Mouse (Mus musculus) hindbrain, embryonic 12.5 days (tissue): ENCODE data around the gene Gabre. TPM values are rescaled to one million over a fixed set of nuclear protein-coding genes. Genes with fewer than 3 reads are reported as not detected.

Experiments
- ATAC-seq: fragments of 200-750 bp; cut with Nextera tagmentation; 2 replicates; pipeline ENCODE4 v1.8.0; 2017; ENCODE audit warnings: moderate TSS enrichment; ENCODE audit not compliant: low FRiP score
- H3K27ac ChIP-seq: fragments of 300-500 bp; sonication (generic); 2 replicates; pipeline ENCODE4 v1.5.1; 2016; ENCODE audit warnings: mild to moderate bottlenecking
- H3K27me3 ChIP-seq: fragments of 300-500 bp; sonication (generic); 2 replicates; pipeline ENCODE4 v1.6.1; 2016; ENCODE audit warnings: mild to moderate bottlenecking
- H3K36me3 ChIP-seq: fragments of 300-500 bp; sonication (generic); 2 replicates; pipeline ENCODE4 v1.6.1; 2016; ENCODE audit warnings: mild to moderate bottlenecking
- H3K4me1 ChIP-seq: fragments of 300-500 bp; sonication (generic); 2 replicates; pipeline ENCODE4 v1.6.1; 2016
- H3K4me2 ChIP-seq: fragments of 300-500 bp; sonication (generic); replicated peaks from 2 replicates; pipeline ENCODE4 v1.6.1; 2016; ENCODE audit warnings: mild to moderate bottlenecking
- H3K4me3 ChIP-seq: fragments of 300-500 bp; sonication (generic); 2 replicates; pipeline ENCODE4 v1.5.1; 2016; ENCODE audit warnings: mild to moderate bottlenecking
- H3K9ac ChIP-seq: fragments of 300-500 bp; sonication (generic); 2 replicates; pipeline ENCODE4 v1.6.1; 2016; ENCODE audit warnings: mild to moderate bottlenecking, moderate library complexity
- H3K9me3 ChIP-seq: fragments of 300-500 bp; sonication (generic); replicated peaks from 2 replicates; pipeline ENCODE4 v1.6.1; 2016; ENCODE audit warnings: mild to moderate bottlenecking
- WGBS: fragments of 180-500 bp; shearing (Covaris S2); methylation state at CpG from one replicate; pipeline ENCODE4 v1.1.7; 2016; 5-methylcytosine and 5-hydroxymethylcytosine counted together
- microRNA counts: library from miRNA; unstranded; fragments of <30 nt; microRNA quantifications from one replicate; lab custom pipeline; 2017
- microRNA-seq: library from miRNA; unstranded; fragments of <30 nt; microRNA quantifications from one replicate; pipeline ENCODE4, GENCODE M21; 2017
- polyA plus RNA-seq: library from polyadenylated mRNA; unstranded; fragments of >200 nt; fragmentation: Nextera tagmentation; extraction: Ambion mirVana; gene quantifications from 2 replicates; pipeline ENCODE4 v1.2.1, GENCODE M21; 2016

Gabre gene
- 1.1 and 1.2 TPM in 2 replicates for polyA plus RNA-seq

DNA sequence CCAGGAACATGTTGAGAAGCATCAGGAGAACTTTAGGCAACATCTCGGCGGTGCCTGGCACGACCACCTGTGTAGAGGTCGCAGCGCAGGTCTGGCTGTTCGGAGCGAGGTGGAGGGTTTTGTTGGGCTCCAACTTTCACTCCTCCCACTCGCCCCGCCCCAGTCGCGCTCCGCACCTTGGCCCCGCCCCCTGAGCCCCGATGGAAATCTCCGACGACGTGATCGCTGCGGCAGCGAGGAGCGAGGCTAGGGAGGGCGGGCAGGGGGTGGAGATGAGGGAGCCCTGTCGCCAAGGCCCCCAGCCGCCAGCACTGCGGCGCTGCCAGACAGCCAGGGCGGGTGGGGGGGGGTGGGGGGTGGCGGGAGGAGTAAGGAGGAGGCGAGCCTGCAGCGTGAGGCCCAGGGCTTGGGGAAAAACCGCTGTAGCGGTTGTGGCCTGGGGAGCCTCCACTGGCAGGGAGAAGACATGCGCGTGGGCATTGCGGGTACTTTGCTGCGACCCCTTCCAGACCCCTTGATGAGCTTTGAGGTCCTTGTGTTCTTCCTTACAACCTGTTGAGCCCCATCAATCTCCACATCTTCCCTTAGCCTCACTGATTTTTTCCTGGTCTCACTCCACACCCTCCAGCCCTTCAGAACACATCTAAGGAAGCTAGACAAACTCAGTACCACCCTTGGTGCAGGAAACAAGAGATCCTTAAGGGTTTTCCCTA lies at the start of gene Gabre:
Gene Gabre, minus strand, starts transcription at position 145 of the 713 bp plus-strand sequence.
- no peaks in the 10 kb centered on the region; the same call in 1 of the 2 replicates for H3K9me3 ChIP-seq
- no peak within 1 kb of the TSS for H3K27ac ChIP-seq
- no peaks in the 10 kb centered on the region for H3K4me1 ChIP-seq
- H3K4me2 ChIP-seq = peak within 1 kb of the TSS; percentile 61
- peak; percentile 86 for ATAC-seq
- H3K36me3 ChIP-seq = no peaks in the 10 kb centered on the region
- 21% methylated on average over 17 of the region's 36 CpGs for WGBS
- no peaks in the 10 kb centered on the region for H3K27me3 ChIP-seq
- H3K4me3 ChIP-seq = peak within 1 kb of the TSS; percentile 43
- peak within 1 kb of the TSS; percentile 23; the same call in 1 of the 2 replicates for H3K9ac ChIP-seq

DNA sequence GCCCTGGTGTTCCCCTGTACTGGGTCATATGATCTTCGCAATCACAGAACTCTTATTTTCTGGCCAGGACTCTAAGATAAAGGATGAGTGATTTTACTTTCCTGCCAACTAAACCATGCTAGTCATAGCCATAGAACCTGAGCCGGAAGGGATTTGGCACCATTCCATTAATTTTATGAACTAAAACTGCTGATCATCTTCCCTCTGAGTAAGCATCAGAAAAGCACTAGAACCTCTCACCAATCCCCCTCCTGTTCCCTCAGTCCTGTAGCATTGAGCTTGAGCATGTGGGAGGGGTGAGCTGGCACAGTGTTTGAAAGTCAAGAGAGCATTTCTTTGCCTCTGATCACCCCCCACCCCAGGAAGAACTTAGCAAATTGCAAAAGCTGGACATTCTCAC lies 23.2 kb upstream of the Gabre start:
- Histone ChIP-seq H3K36me3 (no peaks in the 10 kb centered on the region), H3K9ac (no peak overlapping the region), H3K4me2 (no peak overlapping the region), H3K9me3 (no peaks in the 10 kb centered on the region), H3K27me3 (no peaks in the 10 kb centered on the region), H3K27ac (no peak overlapping the region), H3K4me1 (no peaks in the 10 kb centered on the region), H3K4me3 (no peak overlapping the region)
- 98% methylated on average over 2 of the region's 2 CpGs for WGBS
- no peak for ATAC-seq

DNA sequence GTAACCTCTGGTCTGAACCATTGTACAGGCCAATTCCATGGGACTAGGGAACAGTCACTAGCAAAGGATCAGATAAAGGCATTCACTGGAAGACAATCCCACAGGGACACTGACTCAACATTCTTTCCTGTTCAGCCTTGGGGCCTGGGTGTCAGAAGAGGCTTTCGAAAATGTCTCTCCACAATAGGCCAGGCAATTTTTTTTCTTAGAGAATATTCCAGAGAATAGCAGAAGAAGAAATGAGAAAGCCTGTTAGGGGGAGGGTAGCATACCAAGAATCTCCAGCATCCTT lies 715 bp upstream of the Gabre start:
- no peaks in the 10 kb centered on the region for H3K4me1 ChIP-seq
- no peaks in the 10 kb centered on the region for H3K27me3 ChIP-seq
- peak overlapping the region; percentile 61 for H3K4me2 ChIP-seq
- H3K36me3 ChIP-seq = no peaks in the 10 kb centered on the region
- no peak overlapping the region; the same call in 1 of the 2 replicates for H3K4me3 ChIP-seq
- H3K9ac ChIP-seq = no peak overlapping the region
- ATAC-seq = 0 out of 2 replicates have a peak, but pooled peaks have one; percentile 15
- no peak overlapping the region for H3K27ac ChIP-seq
- H3K9me3 ChIP-seq = no peaks in the 10 kb centered on the region
- WGBS = 77% methylated on average over 1 of the region's 1 CpGs

DNA sequence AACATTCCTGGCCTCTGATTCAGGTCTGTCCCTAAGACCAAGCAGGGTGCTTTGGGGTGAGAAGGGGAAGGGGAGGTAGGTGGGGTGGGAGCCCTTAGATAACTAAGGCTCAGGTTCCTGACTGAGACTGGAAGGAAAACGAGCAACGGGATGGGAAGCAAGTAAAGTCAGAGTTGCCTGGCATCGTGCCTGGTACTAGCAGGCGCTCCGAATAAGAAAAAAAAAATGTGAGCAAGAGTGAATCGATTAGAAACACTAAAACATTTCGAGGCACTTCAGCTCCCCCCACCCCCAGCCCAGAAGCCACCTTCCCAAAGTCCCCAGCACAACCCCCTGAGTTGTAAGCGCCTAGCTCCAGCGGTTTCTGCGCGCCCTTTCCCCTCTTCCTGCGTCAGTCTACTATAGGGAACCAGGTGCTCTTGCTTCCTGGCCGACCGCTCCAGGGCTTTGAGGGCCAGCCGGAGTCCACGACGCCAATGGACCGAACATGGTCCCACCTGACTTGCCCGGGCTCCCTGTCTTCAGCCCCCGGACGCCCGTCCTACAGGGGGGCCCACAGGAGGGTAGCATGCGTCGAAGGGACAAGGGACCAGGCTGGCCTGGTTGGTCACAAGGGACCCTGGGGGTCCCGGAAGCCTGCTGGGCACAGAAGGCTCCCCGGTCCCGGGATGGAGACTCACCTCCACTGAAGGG lies 491 bp downstream of the Gabre start:
- Histone ChIP-seq H3K27ac (no peak overlapping the region), H3K4me1 (no peaks in the 10 kb centered on the region), H3K36me3 (no peaks in the 10 kb centered on the region), H3K27me3 (no peaks in the 10 kb centered on the region), H3K9ac (no peak overlapping the region), H3K4me2 (peak overlapping the region; percentile 61), H3K9me3 (no peaks in the 10 kb centered on the region; the same call in 1 of the 2 replicates), H3K4me3 (peak overlapping the region; percentile 43)
- ATAC-seq = peak; percentile 64
- 35% methylated on average over 27 of the region's 27 CpGs for WGBS

DNA sequence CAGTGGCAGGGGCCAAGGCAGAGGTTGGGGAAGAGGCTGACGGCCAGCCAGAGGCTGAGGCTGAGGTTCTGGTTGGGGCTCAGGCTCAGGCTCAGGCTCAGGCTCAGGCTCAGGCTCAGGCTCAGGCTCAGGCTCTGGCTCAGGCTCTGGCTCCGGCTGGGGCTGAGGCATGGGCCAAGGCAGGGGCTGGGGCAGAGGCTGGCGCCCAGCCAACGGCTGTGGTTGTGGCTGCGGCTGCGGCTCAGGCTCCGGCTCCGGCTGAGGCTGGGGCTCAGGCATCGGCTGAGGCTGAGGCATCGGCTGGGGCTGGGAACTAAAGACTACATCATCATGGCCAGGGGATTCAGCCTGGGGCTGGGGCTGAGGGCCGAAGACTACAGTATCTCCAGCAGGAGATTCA lies 4.0 kb downstream of the Gabre start:
- H3K9ac ChIP-seq = no peak overlapping the region
- H3K27ac ChIP-seq = no peak overlapping the region
- H3K4me1 ChIP-seq = no peaks in the 10 kb centered on the region
- no peak overlapping the region for H3K4me3 ChIP-seq
- H3K27me3 ChIP-seq = no peaks in the 10 kb centered on the region
- no peaks in the 10 kb centered on the region; the same call in 1 of the 2 replicates for H3K9me3 ChIP-seq
- 93% methylated on average over 11 of the region's 11 CpGs for WGBS
- no peak overlapping the region for H3K4me2 ChIP-seq
- H3K36me3 ChIP-seq = no peaks in the 10 kb centered on the region
- ATAC-seq = no peak

DNA sequence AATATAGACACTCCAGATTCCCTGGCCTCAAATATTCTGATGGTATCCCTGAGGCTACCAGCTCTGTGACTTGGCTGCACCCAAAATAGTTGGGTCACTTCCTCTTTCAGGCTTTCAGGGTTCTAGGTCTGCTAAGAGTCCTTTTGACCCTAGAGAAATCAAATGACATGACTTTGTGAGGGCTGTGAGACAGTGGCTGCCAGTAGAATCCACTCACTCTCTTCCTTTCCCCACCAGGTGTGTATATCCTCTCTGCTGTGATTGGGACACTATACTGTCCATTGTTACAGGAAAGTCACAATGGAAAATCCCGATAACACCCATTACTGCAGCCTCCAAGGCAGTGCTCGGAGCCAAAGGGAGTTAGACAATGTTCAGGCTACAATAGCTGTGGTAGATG lies 52.9 kb downstream of the Gabre start, which contains the start of gene Magea4:
Gene Magea4, plus strand, starts transcription at position 301 of the 400 bp plus-strand sequence.
- Histone ChIP-seq H3K27ac (no peak within 1 kb of the TSS), H3K4me3 (no peak within 1 kb of the TSS), H3K4me1 (no peaks in the 10 kb centered on the region), H3K9me3 (no peaks in the 10 kb centered on the region), H3K36me3 (no peaks in the 10 kb centered on the region), H3K9ac (no peak within 1 kb of the TSS), H3K4me2 (no peak within 1 kb of the TSS), H3K27me3 (no peaks in the 10 kb centered on the region)
- WGBS = 87% methylated on average over 2 of the region's 2 CpGs
- ATAC-seq = no peak

MicroRNAs within 50 kb of the gene (microRNA counts, 519-probe panel; counts per million panel counts)
- microRNA mmu-miR-224 (lab: Ali Mortazavi, UCI) (470 counts per million, percentile 58 among the panel's probes with 10 or more counts), microRNA mmu-miR-452 (lab: Ali Mortazavi, UCI) (470 counts per million, percentile 58 among the panel's probes with 10 or more counts)

Small RNAs within 50 kb of the gene (microRNA-seq; reads per million reads assigned to microRNA genes)
- 163 reads per million, percentile 54 among the genes with 10 or more reads in this experiment for gene Mir224
- gene Mir452 = 60.7 reads per million, percentile 39 among the genes with 10 or more reads in this experiment

Other genes starting within 250 kb of the Gabre start
- not detected in 2 replicates for gene Magea4, start 52.8 kb downstream of the Gabre start, polyA plus RNA-seq
- gene Magea10, start 112.1 kb upstream of the Gabre start, polyA plus RNA-seq = not detected in 2 replicates